Mouse (Mus musculus) ovary, postnatal 10 days (tissue): ENCODE measurements around the gene Trappc3.

ENCODE experiments used
- DNase-seq: peaks from one replicate; pipeline ENCODE4 v3.0.0; 2022; ENCODE audit warnings: low spot score

The Trappc3 gene

GRCm38 (mm10) chr4:126313202-126313601 lies 51.1 kb downstream of the Trappc3 start:
- no peak for DNase-seq

GRCm38 (mm10) chr4:126314393-126314792 lies 52.3 kb downstream of the Trappc3 start:
- DNase-seq = no peak

GRCm38 (mm10) chr4:126315931-126316330 lies 53.8 kb downstream of the Trappc3 start:
- no peak for DNase-seq

- no peak for DNase-seq
Measured at GRCm38 (mm10) chr4:126316443-126317040, 54.4 kb downstream of the Trappc3 start.

- no peak for DNase-seq
Measured at GRCm38 (mm10) chr4:126319806-126320205, 57.7 kb downstream of the Trappc3 start.

- DNase-seq = peak; percentile 100
Measured at GRCm38 (mm10) chr4:126321111-126321853, 59.2 kb downstream of the Trappc3 start, which contains the start of gene Adprhl2. Gene Adprhl2, minus strand, starts transcription at chr4:126321703.

- DNase-seq = no peak
Measured at GRCm38 (mm10) chr4:126321854-126322511, 59.9 kb downstream of the Trappc3 start.

GRCm38 (mm10) chr4:126322646-126323045 lies 60.5 kb downstream of the Trappc3 start:
- DNase-seq = no peak

GRCm38 (mm10) chr4:126324861-126325260 lies 62.7 kb downstream of the Trappc3 start:
- no peak for DNase-seq

GRCm38 (mm10) chr4:126325281-126325861 lies 63.2 kb downstream of the Trappc3 start, which contains the start of gene Tekt2:
Gene Tekt2, minus strand, starts transcription at chr4:126325688.
- no peak for DNase-seq
